Mouse (Mus musculus) fibroblast of lung, adult 2 months (primary cell): ENCODE results near the gene Asgr2.
"Not testable (repeated sequence)": the region's sequence is repeated elsewhere in the genome, so short reads cannot be mapped to it uniquely, and the experiment has no call there.

Experiments
- DNase-seq: peaks from one replicate; pipeline ENCODE4 v3.0.0-alpha.2; 2011; ENCODE audit warnings: low read depth

Asgr2 gene

DNA sequence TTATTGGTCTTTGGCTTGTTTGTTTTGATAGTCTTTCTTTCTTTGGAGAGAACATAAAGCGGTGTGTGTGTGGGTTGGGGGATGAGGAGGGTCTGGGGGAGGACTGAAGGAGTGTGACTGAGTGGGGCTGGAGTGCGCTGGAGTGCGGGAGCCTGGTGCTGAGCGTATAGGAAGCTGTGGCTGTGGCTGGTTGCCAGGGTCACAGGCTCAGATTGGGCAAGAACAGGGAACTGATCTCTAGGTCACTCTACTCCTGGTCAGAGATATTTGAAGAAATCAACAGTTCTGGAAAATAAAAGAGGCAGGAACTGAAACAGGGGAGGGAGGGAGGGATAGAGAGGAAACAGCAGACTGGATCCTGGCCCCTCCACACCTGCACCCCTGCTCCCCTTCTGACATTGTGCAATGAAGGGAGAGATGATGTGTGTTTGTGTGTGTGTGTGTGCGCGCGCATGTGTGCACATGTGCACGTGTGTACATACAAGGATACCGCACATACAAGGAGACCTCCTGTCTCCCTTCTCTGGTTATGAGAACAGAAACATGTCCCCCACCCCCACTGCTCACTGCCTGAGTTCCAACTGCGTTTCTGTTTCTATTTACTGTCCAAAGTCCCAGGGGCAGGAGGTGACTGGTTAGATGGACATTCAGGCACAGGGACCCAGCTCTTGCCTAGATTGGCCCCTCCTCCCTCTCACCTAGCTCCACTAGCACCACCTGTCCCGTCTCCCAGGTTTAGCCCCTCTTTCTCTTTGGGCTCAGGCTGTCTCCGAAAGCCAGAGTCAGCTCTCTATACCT is at the start of gene Asgr2:
Gene Asgr2, plus strand, starts transcription at position 659 of the 798 bp plus-strand sequence.
- no peak for DNase-seq

DNA sequence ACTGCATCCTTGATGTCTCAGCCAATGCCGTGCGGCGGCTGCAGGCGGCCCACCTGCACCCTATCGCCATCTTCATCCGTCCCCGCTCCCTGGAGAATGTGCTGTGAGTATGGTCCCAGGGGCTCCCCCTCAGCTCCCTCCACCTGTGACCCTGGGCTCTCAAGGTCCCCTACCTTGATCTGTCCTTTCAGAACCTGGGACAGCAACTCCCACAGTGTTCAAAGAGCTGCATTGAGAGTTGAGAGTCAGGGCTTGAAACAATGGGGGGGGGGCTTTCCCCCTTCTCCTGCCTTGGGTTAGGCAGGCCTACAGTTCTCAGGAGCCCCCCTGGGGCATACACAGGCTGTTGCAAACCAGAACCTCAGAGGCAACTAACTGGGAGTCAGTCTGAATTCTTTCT is 48.8 kb upstream of the Asgr2 start:
- DNase-seq, result no peak

DNA sequence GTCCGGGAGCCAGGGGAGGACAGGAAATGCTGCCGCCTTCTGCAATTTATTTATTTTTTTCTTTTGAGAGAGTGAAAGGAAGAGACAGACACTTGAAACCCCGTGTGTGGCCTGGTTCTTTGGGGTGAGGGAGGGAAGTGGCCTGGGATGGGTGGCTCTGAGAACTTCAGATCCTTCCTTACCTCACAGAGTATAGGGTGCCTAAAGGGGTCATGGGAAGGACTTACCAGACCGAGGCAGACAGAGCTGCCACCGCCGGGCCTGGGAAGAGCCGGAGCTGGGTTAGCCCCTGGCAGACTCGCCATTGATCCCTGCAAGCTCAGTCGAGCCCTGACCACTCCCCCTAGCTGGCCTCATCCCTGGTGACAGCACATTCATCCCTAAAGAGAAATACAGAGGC is 47.0 kb upstream of the Asgr2 start:
- no peak for DNase-seq

DNA sequence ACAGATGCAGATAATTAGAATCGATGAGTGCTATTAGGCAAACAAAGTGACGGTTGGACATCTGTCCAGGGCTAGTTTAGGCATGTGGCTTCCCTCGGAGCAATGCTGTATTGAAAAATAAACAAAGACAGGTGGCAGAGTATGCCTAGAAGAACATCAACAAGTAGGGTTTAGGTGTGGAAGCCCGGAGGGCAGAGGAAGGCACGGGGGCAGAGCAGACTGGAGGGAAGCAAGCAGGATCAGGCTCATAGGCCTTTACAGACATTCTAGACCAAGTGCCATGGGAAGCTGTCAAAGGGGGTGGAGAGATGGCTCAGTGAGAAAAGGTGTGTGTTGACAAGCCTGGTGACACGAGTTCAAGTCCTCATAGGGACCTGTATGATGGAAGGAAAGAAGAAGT is 43.1 kb upstream of the Asgr2 start:
- DNase-seq, result no peak

DNA sequence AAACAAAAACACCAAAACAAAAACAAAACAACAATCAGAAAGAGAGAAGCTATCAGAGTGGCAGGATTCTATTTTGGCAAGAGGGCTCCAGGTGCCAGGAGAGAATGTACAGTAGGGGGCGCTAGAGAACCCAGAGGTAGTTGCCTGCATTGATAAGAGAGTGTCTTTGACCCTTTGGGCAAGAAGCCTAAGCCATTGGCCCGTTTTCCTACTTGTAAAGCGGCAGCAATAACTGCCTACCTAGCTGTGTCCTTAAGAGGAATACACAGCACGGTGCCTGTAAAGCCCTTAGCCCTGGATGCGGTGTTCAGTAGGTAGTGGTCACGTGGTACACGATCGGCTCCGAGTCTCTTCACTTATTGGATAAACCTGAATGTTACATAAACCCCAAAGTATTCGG is 42.6 kb upstream of the Asgr2 start:
- DNase-seq, result no peak

DNA sequence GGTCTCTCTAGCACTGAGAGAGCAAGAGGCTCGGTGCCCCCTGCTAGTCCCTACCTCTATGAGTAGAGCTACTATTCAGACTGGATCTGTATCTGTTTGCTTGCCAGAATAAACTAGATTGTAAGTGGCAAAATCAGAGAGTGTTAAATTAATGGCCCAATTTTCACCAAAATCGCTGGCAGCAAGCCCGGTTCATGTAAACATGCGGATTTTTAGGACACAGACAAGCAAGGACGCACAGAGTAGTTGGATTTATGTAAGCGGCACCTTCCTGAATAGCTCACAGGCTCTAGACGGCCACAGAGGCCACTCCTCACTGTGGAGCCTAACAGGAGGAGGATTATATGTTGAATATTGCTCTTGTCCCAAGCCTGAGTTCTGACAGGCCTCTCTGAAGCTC is 39.3 kb upstream of the Asgr2 start:
- DNase-seq, result no peak

DNA sequence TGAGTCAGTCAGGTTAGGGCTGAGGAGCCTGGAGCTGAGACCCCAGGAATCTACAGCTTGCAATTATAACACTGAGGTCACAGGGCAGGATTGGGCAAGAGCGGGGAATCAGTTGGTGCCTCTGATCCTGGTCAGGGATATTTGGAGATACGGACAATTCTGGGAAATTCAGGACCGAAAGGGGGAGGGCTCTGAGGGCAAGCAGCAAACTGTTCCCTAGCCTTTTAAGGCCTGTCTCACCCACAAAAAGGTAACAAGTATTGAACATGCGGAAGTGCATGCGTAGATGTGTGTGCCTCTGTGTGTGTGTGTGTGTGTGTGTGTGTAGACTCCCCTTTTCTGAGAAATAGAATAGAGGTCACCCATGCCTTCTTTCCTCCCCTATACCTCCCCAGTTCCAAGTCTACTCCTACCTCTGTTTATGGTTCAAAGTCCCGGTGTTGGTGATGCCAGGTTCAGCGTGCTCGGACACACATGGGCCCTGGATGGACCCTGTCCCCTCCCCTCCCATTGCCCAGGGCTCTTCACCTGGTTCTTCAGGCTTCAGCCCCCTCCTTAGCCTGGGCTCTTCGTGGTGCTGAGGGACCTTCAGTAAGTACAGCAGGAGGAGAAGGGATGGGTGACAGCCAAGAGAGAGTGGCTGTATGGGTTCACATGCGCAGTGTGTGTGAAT is 38.4 kb upstream of the Asgr2 start, which contains the start of gene Asgr1:
Gene Asgr1, plus strand, starts transcription at position 188 of the 673 bp plus-strand sequence.
- DNase-seq, result no peak

DNA sequence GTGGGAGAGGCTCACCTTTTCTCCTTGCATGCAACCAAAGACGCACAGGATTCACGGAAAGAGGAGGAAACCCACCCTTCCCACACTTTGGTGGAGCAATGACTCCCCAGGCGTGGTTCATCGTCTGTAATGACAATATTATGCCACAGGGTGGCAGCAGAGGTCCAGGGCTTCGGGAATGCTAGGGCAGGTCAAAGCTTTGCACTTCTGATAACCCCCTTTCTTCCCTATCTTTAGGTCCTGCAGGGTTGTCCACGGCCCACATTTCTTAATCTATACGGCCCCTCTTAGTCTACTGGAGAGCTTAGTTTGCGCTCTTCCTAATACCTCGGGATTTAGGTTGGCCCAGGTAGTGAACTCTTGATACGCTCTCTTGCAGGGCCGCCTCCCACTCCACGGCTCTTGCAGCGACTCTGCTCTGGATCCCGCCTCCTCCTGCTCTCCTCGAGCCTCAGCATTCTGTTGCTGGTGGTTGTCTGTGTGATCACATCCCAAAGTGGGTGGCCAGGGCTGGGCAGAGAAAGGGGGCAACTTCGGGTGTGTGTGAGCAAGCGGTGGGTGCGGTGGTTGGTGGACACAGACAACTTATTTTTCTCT is 36.7 kb upstream of the Asgr2 start:
- DNase-seq, result no peak

DNA sequence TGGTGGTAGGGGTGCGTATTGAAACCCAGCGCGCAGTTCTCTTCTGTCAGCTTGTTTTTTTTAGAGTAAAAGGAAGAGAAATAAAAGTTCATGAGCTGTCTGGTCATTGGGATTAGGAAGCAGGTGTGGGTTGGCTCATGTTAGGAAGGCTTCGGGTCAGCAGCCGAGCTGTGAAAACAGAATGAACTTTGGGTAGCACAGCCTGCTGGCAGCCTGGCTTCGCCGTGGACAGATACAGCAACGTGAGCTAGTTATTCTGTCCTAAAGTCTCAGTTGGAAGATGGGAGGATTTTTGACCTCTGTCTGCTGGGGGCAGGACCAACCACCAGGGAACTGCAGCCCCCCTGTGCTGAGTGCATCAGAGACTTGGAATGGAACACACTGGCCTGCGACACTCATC is 34.6 kb upstream of the Asgr2 start:
- DNase-seq, result no peak

DNA sequence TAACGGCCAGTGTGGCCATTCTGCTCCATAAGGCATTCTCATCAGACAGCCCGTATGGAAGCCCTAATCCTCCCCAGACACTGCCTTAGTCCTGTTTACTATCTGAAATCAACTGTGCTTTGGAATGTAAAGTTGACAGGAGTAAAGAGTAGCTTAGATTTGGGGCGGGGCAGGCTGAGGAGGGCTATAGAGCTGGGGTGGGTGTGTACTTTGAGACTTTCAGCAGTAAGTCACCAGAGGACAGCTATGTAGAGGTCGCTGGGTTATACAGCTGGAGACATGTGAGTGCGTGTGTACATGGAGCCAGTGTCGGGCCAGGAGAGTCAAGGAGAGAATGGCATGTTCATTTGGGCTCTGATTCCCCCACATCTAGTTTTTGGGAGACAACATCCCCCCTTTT is 32.5 kb upstream of the Asgr2 start:
- DNase-seq, result no peak

DNA sequence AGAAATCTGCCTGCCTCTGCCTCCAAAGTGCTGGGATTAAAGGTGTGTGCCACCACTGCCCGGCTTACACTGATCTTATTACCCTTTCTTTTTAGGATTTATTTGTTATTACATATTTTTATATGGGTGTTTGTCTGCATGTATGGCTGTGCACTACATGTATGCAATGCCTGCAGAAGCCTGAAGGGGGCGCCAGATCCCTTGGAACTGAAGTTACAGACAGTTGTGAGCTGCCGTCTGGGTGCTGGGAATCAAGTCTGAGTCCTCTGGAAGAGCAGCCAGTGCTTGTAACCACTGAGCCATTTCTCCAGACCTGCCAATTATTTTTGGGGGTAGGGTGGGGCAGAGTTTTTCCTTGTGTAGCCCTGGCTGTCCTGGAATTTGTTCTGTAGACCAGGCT is 29.4 kb upstream of the Asgr2 start:
- no peak for DNase-seq

DNA sequence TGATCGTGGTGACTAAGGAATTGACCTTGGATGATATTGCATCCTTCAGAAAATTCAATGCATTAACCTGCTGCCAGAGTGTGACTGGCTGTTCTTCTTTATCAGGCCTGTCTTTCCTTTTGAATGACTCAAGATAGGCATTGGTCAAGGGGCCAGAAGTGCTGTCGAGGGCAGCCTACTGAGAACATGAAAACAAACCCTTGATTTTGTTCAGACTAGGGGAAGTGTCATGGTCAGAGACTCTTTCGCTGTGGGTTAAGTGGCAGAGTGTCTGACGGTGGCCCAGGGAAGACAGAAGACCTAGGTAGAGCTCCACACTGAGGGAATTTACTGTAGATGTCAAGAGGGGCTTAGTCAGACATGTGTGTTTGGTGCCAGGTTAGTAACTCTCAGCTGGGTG is 25.7 kb upstream of the Asgr2 start:
- DNase-seq, result no peak

DNA sequence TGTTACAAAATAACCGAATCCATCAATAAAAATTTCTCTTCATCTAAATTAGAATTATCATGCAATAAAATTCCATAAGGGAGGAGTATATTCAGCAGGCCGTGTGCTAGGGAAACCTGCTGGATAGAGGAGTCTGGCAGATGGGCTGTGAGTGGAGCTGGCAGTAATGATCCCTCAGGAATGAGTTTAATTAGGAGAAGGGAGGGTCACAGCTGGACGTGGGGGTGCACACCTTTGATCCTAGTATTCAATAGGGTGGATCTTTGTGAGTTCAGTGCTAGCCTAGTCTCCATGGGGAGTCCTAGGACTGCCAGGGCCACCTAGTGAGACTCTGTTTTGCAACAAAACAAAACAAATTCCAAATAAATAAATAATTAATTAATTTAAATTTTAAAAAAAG is 24.2 kb upstream of the Asgr2 start:
- no peak for DNase-seq

DNA sequence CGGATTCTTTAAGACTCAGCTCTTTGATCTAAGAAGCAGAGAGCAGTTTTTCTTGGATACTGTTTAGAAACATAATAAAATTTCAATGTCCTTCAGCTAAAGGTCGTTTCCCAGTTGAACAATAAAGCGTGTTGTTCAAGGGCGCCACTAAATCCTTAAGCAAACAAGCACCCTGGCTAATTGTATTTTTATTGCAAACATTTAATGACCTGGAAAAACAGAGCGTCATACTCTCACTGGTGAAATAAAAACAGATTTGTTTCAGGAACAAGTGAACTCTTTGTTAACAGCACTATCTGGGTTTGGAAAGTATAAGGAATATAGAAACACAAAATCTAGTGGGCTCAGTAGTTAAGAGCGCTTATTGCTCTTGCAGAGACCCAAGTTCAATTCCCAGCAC is 22.4 kb upstream of the Asgr2 start:
- DNase-seq, result no peak

DNA sequence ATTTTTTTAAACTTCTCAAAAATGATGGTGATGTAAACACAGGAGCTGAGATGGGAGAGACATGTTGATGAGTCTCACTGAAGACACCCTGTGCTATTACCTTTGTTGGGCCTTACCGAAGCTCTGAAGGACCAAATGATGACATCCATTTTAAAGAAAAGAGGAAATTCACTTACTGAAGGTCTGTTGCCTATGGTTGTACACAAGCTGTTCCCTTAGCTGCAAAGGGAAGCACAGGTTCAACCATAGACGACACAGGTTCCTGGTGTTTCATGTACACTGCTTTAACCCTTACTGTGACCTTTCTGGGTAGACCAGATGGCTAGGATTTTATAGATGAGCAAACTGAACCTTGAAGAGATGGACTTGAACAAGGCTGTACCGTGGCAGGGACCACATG is 21.8 kb upstream of the Asgr2 start:
- not testable (repeated sequence) for DNase-seq

DNA sequence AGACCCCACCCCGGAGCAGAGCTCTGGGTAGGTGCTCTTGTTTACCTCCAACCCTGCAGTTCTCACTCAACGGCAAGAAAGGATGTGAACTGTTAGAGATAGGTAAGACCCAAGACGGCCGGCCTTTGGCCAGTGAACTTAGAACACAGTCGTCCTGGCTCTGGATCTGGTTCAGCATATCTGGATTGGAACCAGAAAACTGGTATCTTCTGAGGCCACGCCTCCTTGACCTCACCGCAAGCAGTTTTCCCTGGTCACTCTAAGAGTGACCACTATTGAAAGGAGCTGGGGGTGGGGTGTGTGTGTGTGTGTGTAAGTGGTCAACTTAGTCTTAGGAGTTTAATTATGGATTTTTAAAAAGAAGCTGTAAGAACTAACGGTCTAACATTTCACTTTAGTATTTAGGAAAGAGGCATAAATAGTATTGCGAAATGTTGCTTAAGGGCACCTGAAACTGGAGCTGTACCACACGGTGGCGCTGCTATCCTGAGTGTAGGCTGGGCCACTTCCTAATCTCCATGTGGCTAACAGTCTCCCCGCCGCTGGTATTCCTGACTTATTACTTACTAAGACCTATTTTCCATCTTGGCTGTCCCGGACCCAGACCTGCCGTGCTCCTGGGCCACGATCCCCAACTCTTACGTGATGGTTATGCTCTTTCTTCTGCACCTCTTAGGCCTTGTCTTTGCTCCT is 17.9 kb upstream of the Asgr2 start:
- DNase-seq, result peak; percentile 81

DNA sequence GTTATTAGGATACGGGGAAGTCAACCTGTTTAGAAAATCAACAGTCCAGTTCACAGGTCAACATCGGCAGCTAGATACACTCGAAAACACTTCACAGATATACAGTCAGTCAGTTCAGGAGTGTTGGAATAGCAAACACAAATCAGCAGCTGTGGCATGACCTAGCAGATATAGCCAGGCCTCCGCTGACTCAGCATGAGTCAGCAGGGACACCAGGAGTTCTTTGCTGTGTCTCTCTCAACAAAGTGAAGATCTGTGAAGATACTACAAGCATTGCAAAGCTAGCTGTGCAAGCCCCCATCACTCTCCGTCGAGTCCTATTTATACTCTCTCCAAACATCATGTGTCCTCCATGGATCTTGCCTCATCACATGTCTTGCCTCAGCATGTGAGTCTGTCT is 16.9 kb upstream of the Asgr2 start:
- DNase-seq, result no peak

DNA sequence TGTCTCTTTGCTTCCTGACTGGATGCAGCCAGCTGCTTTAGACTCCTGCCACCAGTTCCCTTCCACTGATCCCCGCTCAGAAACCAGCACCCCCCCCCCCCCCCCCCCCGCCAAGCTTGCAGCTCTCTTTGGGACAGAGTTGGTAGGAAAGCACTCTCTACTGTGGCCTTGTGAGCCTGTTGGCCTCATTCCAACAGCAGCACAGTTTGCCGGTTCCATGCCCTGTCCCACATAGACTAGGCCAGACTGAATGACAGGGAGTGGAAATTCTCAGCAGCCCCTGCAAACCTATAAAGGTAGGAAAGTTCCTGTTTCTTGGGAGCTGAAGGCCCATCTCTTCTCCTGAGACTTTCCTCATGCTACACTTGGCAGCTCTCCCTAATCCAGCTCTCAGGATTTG is 15.0 kb upstream of the Asgr2 start:
- no peak for DNase-seq

DNA sequence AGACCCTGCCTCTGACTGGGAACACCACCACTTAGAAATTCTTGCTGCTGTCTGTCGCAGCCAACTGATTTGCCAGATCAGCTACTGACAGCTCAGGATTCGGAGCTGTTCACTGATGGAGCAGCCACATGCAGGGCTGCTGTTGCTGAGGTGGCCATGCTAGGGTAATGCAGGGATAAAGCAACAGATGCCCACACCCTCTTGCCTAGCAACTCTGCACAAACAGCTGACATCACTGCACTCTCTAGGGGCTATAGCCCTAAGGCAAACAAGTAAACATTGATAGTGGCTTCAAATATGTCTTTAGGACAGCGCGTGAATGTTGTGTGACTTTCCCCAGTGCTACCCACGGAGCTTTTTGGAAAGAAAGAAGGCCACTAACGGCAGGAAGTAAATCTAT is 13.3 kb upstream of the Asgr2 start:
- no peak for DNase-seq

DNA sequence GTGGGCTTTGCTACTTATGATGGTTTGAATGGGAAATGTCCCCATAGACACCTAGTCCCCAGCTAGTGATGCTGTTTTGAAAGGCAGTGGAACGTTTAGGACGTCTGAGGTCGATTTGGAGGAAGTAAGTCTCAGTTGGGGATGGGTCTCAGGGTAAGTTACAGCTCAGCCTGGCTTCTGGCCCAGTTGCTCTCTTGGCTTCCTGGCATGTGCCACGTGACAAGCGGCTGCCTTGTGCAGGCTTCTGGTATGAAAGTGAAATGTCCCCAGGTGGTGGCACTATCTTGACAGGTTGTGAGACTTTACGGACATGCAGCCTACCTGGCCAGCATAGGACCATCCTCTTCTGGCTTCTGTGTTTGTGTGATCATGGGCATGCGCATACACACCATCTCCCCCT is 12.5 kb upstream of the Asgr2 start:
- DNase-seq, result no peak

DNA sequence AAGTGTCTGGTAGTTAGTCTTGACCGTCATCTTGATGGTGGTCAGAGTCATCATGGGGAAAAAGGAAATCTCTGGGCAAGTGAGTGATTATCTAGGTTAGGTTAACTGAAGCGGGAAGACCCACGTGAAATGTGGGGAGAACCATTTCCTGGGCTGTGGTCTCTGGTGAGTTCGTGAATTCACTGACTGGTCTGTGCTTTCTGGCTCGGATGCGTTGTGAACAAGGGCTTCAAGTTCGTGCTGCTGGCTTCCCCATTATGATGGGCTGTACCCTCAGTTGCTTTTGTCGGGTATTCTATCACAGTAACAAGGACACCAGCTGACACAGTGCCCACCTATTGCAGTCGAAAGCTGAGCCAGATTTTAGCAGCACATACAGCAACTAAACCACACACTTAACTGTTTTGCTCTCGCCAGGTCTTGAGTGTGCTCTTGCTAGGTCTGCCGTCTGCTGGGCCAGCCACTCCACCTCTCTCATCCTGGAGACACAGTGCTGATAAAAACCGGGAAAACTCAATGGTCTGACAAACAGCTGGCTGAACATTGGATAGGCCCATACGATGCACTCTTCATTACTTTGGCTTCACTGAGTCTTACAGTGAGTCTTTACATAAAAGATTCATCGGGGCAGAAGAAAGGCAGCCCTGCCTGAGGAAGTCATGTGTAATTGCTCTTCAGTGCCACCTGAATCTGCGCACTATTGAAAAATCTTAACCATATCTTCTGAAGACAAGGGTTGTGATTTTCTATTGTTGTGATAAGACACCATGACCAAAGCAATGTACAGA is 11.4 kb upstream of the Asgr2 start:
- DNase-seq, result no peak

DNA sequence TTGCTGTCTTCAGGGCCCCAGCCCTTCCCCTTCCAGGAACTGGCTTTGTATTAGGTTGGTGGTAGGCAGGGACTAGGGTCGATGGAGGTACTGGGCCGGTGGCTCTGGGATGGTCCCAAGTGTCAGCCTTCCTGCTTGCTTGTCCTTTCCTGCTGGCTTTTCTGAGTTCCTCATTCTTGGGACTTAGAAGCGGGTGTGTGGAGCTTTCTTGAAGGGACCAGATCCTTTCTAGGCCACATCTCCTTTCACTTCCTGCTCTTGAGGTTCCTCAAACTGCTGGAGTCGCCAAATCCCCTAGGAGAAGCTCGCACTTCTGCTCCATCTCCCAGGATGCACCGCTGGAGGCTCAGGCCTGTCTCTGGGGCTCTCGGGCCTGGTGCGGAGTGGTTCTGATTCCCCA is 7.9 kb upstream of the Asgr2 start:
- DNase-seq, result no peak
